Mouse (Mus musculus) liver, embryonic 11.5 days (tissue): ENCODE results near the gene Crisp2. TPM values are rescaled to one million over a fixed set of nuclear protein-coding genes. Genes with fewer than 3 reads are reported as not detected.
"Not testable (repeated sequence)": the region's sequence is repeated elsewhere in the genome, so short reads cannot be mapped to it uniquely, and the experiment has no call there.

Source experiments
- ATAC-seq: fragments of 200-750 bp; cut with Nextera tagmentation; replicated peaks from 2 replicates; pipeline ENCODE4 v1.8.0; 2017; ENCODE audit warnings: moderate number of reproducible peaks, mild to moderate bottlenecking, moderate TSS enrichment, moderate library complexity; ENCODE audit not compliant: low FRiP score
- DNase-seq: peaks from one replicate; pipeline ENCODE4 v3.0.0-alpha.2; 2017; ENCODE audit warnings: low spot score
- H3K27ac ChIP-seq: fragments of 300-500 bp; sonication (generic); 2 replicates; pipeline ENCODE4 v1.5.1; 2014; ENCODE audit warnings: mild to moderate bottlenecking, low read depth, low read length, control low read depth
- H3K27me3 ChIP-seq: fragments of 300-500 bp; sonication (generic); replicated peaks from 2 replicates; pipeline ENCODE4 v1.6.1; 2014; ENCODE audit warnings: low read length, mixed read lengths; ENCODE audit not compliant: control insufficient read depth, insufficient read depth
- H3K36me3 ChIP-seq: fragments of 300-500 bp; sonication (generic); 2 replicates; pipeline ENCODE4 v1.6.1; 2014; ENCODE audit warnings: mild to moderate bottlenecking, low read length, moderate library complexity, mixed read lengths; ENCODE audit not compliant: control insufficient read depth, insufficient read depth
- H3K4me1 ChIP-seq: fragments of 300-500 bp; sonication (generic); replicated peaks from 2 replicates; pipeline ENCODE4 v1.6.1; 2014; ENCODE audit warnings: low read length, mixed read lengths; ENCODE audit not compliant: control insufficient read depth, insufficient read depth
- H3K4me2 ChIP-seq: fragments of 300-500 bp; sonication (generic); 2 replicates; pipeline ENCODE4 v1.6.1; 2014; ENCODE audit warnings: mild to moderate bottlenecking, control low read depth, moderate library complexity
- H3K4me3 ChIP-seq: fragments of 300-500 bp; sonication (generic); 2 replicates; pipeline ENCODE4 v1.5.1; 2014; ENCODE audit warnings: low read depth, low read length, control low read depth
- H3K9ac ChIP-seq: fragments of 300-500 bp; sonication (generic); 2 replicates; pipeline ENCODE4 v1.6.1; 2014; ENCODE audit warnings: low read depth, low read length, control low read depth
- H3K9me3 ChIP-seq: fragments of 300-500 bp; sonication (generic); 2 replicates; pipeline ENCODE4 v1.6.1; 2016; ENCODE audit warnings: low read length, inconsistent platforms, mixed read lengths; ENCODE audit not compliant: control insufficient read depth
- WGBS: fragments of 180-500 bp; shearing (Covaris S2); extraction: QIAGEN DNeasy Blood & Tissue Kit; methylation state at CpG from one replicate; pipeline ENCODE4 v1.1.7; 2014; 5-methylcytosine and 5-hydroxymethylcytosine counted together
- polyA plus RNA-seq: library from polyadenylated mRNA; unstranded; fragments of >200 nt; fragmentation: Nextera tagmentation; extraction: Ambion mirVana; gene quantifications from 2 replicates; pipeline ENCODE4 v1.2.1, GENCODE M21; 2014

Crisp2 gene
- polyA plus RNA-seq, 1 experiment from 2014 or later = 0.44 TPM

- H3K36me3 ChIP-seq = no peaks in the 10 kb centered on the region
- 67% methylated on average over 4 of the region's 4 CpGs for WGBS
- no peaks in the 10 kb centered on the region for H3K27me3 ChIP-seq
- no peaks in the 10 kb centered on the region for H3K4me1 ChIP-seq
- H3K9me3 ChIP-seq = no peaks in the 10 kb centered on the region
- H3K4me2 ChIP-seq = no peak overlapping the region
- H3K9ac ChIP-seq = no peak overlapping the region
- DNase-seq (no peak), ATAC-seq (no peak)
- no peak overlapping the region for H3K4me3 ChIP-seq
- H3K27ac ChIP-seq = no peak overlapping the region
Measured at GRCm38 (mm10) chr17:40763662-40764061, 43.1 kb downstream of the Crisp2 start.

- WGBS = 48% methylated on average over 4 of the region's 4 CpGs
- H3K9ac ChIP-seq = no peak overlapping the region
Measured at GRCm38 (mm10) chr17:40731724-40732123, 75.1 kb downstream of the Crisp2 start.

GRCm38 (mm10) chr17:40731296-40731695 is 75.5 kb downstream of the Crisp2 start:
- no peak overlapping the region for H3K4me2 ChIP-seq
- ATAC-seq = no peak
- 68% methylated on average over 2 of the region's 2 CpGs for WGBS

More at GRCm38 (mm10) chr17:40731724-40732123, 75.1 kb downstream of the Crisp2 start:
- no peak for DNase-seq
- ATAC-seq = no peak
- H3K9me3 ChIP-seq = no peaks in the 10 kb centered on the region
- H3K4me1 ChIP-seq = no peaks in the 10 kb centered on the region
- H3K27ac ChIP-seq = no peak overlapping the region
- no peak overlapping the region for H3K4me2 ChIP-seq
- H3K27me3 ChIP-seq = no peaks in the 10 kb centered on the region
- H3K4me3 ChIP-seq = no peak overlapping the region
- no peaks in the 10 kb centered on the region for H3K36me3 ChIP-seq

GRCm38 (mm10) chr17:40726820-40727219 is 80.0 kb downstream of the Crisp2 start, which contains the start of gene Esp1:
Gene Esp1, plus strand, starts transcription at chr17:40727120.
- H3K4me1 ChIP-seq = no peaks in the 10 kb centered on the region
- no peak within 1 kb of the TSS for H3K4me3 ChIP-seq
- no peaks in the 10 kb centered on the region for H3K27me3 ChIP-seq
- H3K9ac ChIP-seq = no peak within 1 kb of the TSS
- no peaks in the 10 kb centered on the region for H3K36me3 ChIP-seq
- no peaks in the 10 kb centered on the region for H3K9me3 ChIP-seq
- 78% methylated on average over 2 of the region's 2 CpGs for WGBS
- no peak for ATAC-seq
- H3K4me2 ChIP-seq = no peak within 1 kb of the TSS
- DNase-seq = no peak
- no peak within 1 kb of the TSS for H3K27ac ChIP-seq

More at GRCm38 (mm10) chr17:40731296-40731695, 75.5 kb downstream of the Crisp2 start:
- DNase-seq = no peak
- no peaks in the 10 kb centered on the region for H3K9me3 ChIP-seq
- H3K4me1 ChIP-seq = no peaks in the 10 kb centered on the region
- no peaks in the 10 kb centered on the region for H3K27me3 ChIP-seq
- no peak overlapping the region for H3K9ac ChIP-seq
- H3K4me3 ChIP-seq = no peak overlapping the region
- H3K27ac ChIP-seq = no peak overlapping the region
- H3K36me3 ChIP-seq = no peaks in the 10 kb centered on the region

- DNase-seq, H3K36me3 ChIP-seq, H3K27ac ChIP-seq, H3K9me3 ChIP-seq, ATAC-seq, H3K27me3 ChIP-seq, H3K9ac ChIP-seq, H3K4me3 ChIP-seq, H3K4me1 ChIP-seq, H3K4me2 ChIP-seq: not testable (repeated sequence)
Measured at GRCm38 (mm10) chr17:40717055-40717454, 89.7 kb downstream of the Crisp2 start.

GRCm38 (mm10) chr17:40716273-40716672 is 90.5 kb downstream of the Crisp2 start:
- ATAC-seq = no peak
- DNase-seq = no peak
- Histone ChIP-seq H3K27me3 (no peaks in the 10 kb centered on the region), H3K27ac (no peak overlapping the region), H3K4me2 (no peak overlapping the region), H3K4me1 (no peaks in the 10 kb centered on the region), H3K9ac (no peak overlapping the region), H3K9me3 (no peaks in the 10 kb centered on the region), H3K36me3 (no peaks in the 10 kb centered on the region), H3K4me3 (no peak overlapping the region)

Other genes starting within 250 kb of the Crisp2 start
- gene Esp6, start 245.5 kb downstream of the Crisp2 start, polyA plus RNA-seq = not detected in 2 replicates
- not detected in 2 replicates for gene Esp4, start 208.4 kb downstream of the Crisp2 start, polyA plus RNA-seq
- gene Esp3, start 174.9 kb downstream of the Crisp2 start, polyA plus RNA-seq = not detected in 2 replicates
- gene Esp1, start 79.9 kb downstream of the Crisp2 start, polyA plus RNA-seq = not detected in 2 replicates
- gene Rhag, start 4.1 kb upstream of the Crisp2 start, polyA plus RNA-seq = 164 and 181 TPM in 2 replicates
- 0.88 and 1.3 TPM in 2 replicates for gene 9130008F23Rik, start 73.6 kb upstream of the Crisp2 start, polyA plus RNA-seq
- gene Glyatl3, start 107.3 kb upstream of the Crisp2 start, polyA plus RNA-seq = not detected in 2 replicates
- 42.8 and 43.4 TPM in 2 replicates for gene Mut, start 127.7 kb upstream of the Crisp2 start, polyA plus RNA-seq
- 40.8 and 41.0 TPM in 2 replicates for gene Cenpq, start 128.0 kb upstream of the Crisp2 start, polyA plus RNA-seq